Mouse (Mus musculus) heart, postnatal 0 days (tissue): ENCODE measurements around the gene Nectin1. TPM values are rescaled to one million over a fixed set of nuclear protein-coding genes. Genes with fewer than 3 reads are reported as not detected.
A peak's percentile ranks its signal among the peaks of the same experiment; 100 is the strongest.

Source experiments
- ATAC-seq: fragments of 200-750 bp; cut with Nextera tagmentation; 2 replicates; pipeline ENCODE4 v1.8.0; 2017; ENCODE audit warnings: low read depth, moderate number of reproducible peaks, moderate library complexity; ENCODE audit not compliant: insufficient read depth
- DNase-seq: peaks from one replicate; pipeline ENCODE4 v3.0.0-alpha.2; 2016; ENCODE audit warnings: low spot score
- H3K27ac ChIP-seq: fragments of 300-500 bp; sonication (generic); 2 replicates; pipeline ENCODE4 v1.5.1; 2014; ENCODE audit warnings: low read depth, mild to moderate bottlenecking
- H3K27me3 ChIP-seq: fragments of 300-500 bp; sonication (generic); 2 replicates; pipeline ENCODE4 v1.6.1; 2014; ENCODE audit warnings: low read length, mixed read lengths; ENCODE audit not compliant: control insufficient read depth, insufficient read depth
- H3K36me3 ChIP-seq: fragments of 300-500 bp; sonication (generic); replicated peaks from 2 replicates; pipeline ENCODE4 v1.6.1; 2014; ENCODE audit warnings: low read length, mixed read lengths; ENCODE audit not compliant: control insufficient read depth, insufficient read depth
- H3K4me1 ChIP-seq: fragments of 300-500 bp; sonication (generic); 2 replicates; pipeline ENCODE4 v1.6.1; 2014; ENCODE audit warnings: antibody characterized with exemption; ENCODE audit not compliant: control insufficient read depth, insufficient read depth
- H3K4me2 ChIP-seq: fragments of 300-500 bp; sonication (generic); 2 replicates; pipeline ENCODE4 v1.6.1; 2014; ENCODE audit warnings: low read depth, mild to moderate bottlenecking, low read length, moderate library complexity
- H3K4me3 ChIP-seq: fragments of 300-500 bp; sonication (generic); 2 replicates; pipeline ENCODE4 v1.5.1; 2014; ENCODE audit warnings: low read depth, low read length
- H3K9ac ChIP-seq: fragments of 300-500 bp; sonication (generic); replicated peaks from 2 replicates; pipeline ENCODE4 v1.6.1; 2014; ENCODE audit warnings: low read depth, low read length, mixed read lengths
- H3K9me3 ChIP-seq: fragments of 300-500 bp; sonication (generic); replicated peaks from 2 replicates; pipeline ENCODE4 v1.6.1; 2016; ENCODE audit warnings: low read length; ENCODE audit not compliant: control insufficient read depth
- CTCF ChIP-seq: IDR thresholded peaks from 2 replicates; pipeline ENCODE4 v1.5.1; 2016; ENCODE audit warnings: antibody characterized with exemption, control low read depth, low read depth
- EP300 ChIP-seq: IDR thresholded peaks from 2 replicates; pipeline ENCODE4 v1.6.1; 2016; ENCODE audit warnings: antibody characterized with exemption, low read depth
- WGBS: fragments of 180-500 bp; shearing (Covaris S2); extraction: QIAGEN DNeasy Blood & Tissue Kit; methylation state at CpG from one replicate; pipeline ENCODE4 v1.1.7; 2014; 5-methylcytosine and 5-hydroxymethylcytosine counted together
- polyA plus RNA-seq: library from polyadenylated mRNA; unstranded; fragments of >200 nt; fragmentation: Nextera tagmentation; extraction: Ambion mirVana; gene quantifications from 2 replicates; pipeline ENCODE4 v1.2.1, GENCODE M21; 2015
- total RNA-seq: library from RNA; depleted of rRNA; stranded (reverse); fragments of >200 nt; gene quantifications from 2 replicates; pipeline ENCODE4 v1.2.3, GENCODE M21; 2014; ENCODE audit warnings: low replicate concordance

Nectin1 gene
- total and polyA plus RNA-seq, 2 experiments from 2014 or later, result 0.82 to 3.6 TPM

DNA sequence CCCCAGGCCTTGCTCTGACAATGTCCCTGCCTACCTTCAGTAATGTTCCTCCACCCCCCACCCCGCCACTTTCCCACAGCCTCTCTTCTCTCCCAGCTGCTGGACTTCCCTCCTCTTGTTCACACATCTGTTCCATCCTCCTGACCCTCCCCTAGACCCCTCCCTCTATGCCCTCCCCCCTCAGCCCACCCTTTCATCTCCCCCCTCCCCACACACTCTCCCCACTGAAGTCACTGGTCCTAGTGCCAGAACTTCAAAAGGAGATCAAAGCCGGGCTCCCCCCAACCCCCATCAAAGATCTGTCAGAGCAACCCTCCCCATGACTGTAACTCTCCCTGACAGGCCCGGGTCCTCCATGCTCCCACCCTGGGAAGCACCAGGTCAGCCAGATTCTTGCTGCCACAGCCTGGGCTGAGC is 99.9 kb downstream of the Nectin1 start:
- TF ChIP-seq CTCF (no peak), EP300 (no peak)
- WGBS, result 9% methylated on average over 3 of the region's 3 CpGs
- Histone ChIP-seq H3K27me3 (peaks cover 44% of the 10 kb centered on the region), H3K4me1 (no peaks in the 10 kb centered on the region), H3K9ac (no peak overlapping the region), H3K4me3 (no peak overlapping the region), H3K9me3 (no peaks in the 10 kb centered on the region), H3K27ac (no peak overlapping the region), H3K36me3 (no peaks in the 10 kb centered on the region), H3K4me2 (no peak overlapping the region)
- ATAC-seq (no peak), DNase-seq (no peak)

DNA sequence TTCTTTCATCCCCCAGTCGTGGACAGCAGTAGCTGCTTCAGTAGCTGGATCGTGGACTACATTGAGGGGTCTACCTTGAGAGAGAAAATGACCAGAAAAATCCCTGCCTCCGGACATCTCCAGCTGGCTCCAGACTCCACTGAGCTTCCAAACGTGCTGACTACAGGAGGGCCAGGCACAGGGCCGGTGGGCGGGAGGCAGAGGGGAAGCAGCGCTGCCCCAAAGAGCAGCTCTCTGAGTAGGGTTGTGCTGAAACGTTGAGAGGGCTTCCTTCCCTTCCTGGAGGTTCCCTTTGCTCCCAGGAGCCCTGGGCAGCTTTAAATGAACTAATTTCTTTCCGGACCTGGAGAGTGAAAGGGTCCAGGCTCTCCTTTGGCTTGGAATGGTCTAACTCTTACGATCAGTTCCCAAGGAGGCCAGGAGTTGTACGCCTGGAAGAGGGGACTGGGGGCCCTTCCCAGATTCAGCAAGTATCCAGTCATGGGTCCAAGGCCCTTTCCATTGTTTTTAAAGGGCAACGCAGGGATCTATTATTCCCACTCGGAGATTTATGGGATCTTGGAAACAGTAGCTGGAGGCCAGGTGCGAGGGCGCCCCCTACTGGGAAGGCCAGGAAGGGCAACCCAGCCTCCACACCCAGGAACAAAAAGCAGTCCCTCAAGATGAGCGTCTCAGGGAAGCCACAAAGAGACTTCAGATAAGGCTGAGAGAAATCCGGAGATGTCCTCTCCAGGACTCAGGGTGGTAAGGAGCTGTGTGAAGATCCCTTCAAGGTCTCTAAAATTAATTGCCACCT is 102.1 kb downstream of the Nectin1 start:
- peaks cover 44% of the 10 kb centered on the region for H3K27me3 ChIP-seq
- ATAC-seq (no peak), DNase-seq (no peak)
- H3K9ac ChIP-seq, result no peak overlapping the region
- H3K27ac ChIP-seq, result no peak overlapping the region
- peak; percentile 61 for TF ChIP-seq CTCF
- no peak for TF ChIP-seq EP300
- H3K4me1 ChIP-seq, result peaks cover 13% of the 10 kb centered on the region
- no peaks in the 10 kb centered on the region for H3K9me3 ChIP-seq
- H3K4me3 ChIP-seq, result no peak overlapping the region
- H3K4me2 ChIP-seq, result no peak overlapping the region
- no peaks in the 10 kb centered on the region for H3K36me3 ChIP-seq
- 9% methylated on average over 17 of the region's 17 CpGs for WGBS

DNA sequence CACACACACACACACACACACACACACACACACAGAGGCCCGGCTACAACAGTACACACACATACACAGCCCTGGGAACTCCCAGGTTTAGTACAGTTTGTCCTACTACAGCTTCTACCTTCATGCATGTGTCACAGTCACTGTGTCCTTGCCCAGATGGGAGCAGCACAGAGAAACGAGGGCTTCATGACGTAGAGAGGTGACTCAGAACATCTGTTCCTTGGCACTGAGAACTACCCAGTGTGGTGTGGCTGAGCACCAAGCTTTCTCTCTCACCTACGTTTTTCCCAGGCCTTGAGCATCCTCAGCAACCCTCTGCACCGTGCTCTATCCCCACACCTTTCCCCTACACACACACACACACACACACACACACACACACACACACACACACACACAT is 104.1 kb downstream of the Nectin1 start:
- Histone ChIP-seq H3K4me2 (no peak overlapping the region), H3K9ac (no peak overlapping the region), H3K27ac (no peak overlapping the region), H3K4me3 (no peak overlapping the region), H3K27me3 (peaks cover 33% of the 10 kb centered on the region), H3K9me3 (no peaks in the 10 kb centered on the region), H3K36me3 (no peaks in the 10 kb centered on the region), H3K4me1 (peaks cover 13% of the 10 kb centered on the region)
- DNase-seq, result no peak
- peak; percentile 24 for ATAC-seq
- 50% methylated on average over 5 of the region's 5 CpGs for WGBS
- no peak for TF ChIP-seq CTCF
- no peak for TF ChIP-seq EP300

DNA sequence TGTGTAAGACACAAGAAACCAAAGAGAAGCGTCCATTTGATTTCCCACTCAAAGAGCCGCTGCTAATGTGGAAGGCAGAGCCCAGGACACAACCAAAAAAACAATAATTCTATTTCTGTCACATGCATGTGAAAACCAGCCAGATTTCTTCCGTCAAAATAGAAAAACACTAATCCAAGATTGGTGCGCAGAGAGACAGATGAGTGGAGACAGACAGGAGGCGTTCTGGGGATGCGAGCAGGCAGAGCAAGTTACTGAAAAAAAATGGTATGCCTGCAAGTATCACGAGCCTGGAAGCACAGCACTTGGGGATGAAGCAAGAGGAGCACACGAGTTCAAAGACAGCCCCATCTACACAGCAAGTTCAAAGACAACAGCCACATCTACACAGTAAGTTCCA is 106.5 kb downstream of the Nectin1 start:
- no peak for ATAC-seq
- Histone ChIP-seq H3K4me2 (no peak overlapping the region), H3K9me3 (no peaks in the 10 kb centered on the region), H3K36me3 (no peaks in the 10 kb centered on the region), H3K4me3 (no peak overlapping the region), H3K27ac (peak overlapping the region; percentile 16; the same call in 1 of the 2 replicates), H3K9ac (no peak overlapping the region), H3K4me1 (peaks cover 13% of the 10 kb centered on the region), H3K27me3 (peaks cover 14% of the 10 kb centered on the region)
- TF ChIP-seq CTCF (no peak), EP300 (no peak)
- DNase-seq, result no peak
- 69% methylated on average over 8 of the region's 8 CpGs for WGBS

DNA sequence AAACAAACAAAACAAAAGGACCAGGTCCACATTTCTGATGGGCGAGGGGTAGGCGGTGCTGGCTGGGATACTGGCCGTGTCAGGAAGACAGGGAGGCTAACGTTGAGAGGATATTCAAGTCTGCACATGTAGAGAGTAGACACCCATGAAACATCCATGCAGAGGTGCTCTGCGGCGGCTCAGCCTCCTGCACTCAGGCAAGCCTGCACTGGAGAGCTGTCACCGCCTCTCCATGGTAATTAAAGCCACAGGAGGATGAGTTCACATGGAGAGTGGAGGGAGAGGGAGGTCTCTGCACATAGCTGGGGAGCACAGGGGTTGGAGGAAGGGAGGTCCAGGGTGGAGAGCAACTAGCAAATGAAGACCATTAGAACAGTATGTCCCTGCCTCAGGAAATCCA is 107.4 kb downstream of the Nectin1 start:
- WGBS, result 72% methylated on average over 7 of the region's 7 CpGs
- H3K27ac ChIP-seq, result no peak overlapping the region
- no peak for DNase-seq

DNA sequence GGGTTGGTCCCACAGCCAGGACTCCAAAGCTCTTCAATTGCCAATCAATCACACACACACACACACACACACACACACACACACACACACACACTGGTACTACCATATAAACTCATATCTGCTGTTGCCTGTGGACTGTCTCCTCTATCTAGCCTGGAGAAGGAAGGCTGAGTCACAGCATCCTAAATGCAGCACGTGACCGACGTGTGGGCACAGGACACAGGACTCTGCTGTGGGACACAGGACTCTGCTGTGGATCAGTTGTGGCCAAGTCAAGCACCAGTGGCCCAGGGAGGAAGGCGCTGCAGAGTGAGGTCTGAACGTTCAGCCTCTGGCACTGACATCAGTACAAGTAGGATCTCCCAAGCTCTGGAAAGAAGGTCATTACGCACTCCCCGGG is 112.1 kb downstream of the Nectin1 start:
- no peak overlapping the region for H3K9ac ChIP-seq
- no peaks in the 10 kb centered on the region for H3K36me3 ChIP-seq
- no peaks in the 10 kb centered on the region for H3K9me3 ChIP-seq
- TF ChIP-seq CTCF (no peak), EP300 (no peak)
- 77% methylated on average over 7 of the region's 7 CpGs for WGBS
- H3K27ac ChIP-seq, result no peak overlapping the region
- H3K4me1 ChIP-seq, result no peaks in the 10 kb centered on the region
- H3K27me3 ChIP-seq, result peaks cover under 1% of the 10 kb centered on the region; the same call in 1 of the 2 replicates
- no peak overlapping the region for H3K4me2 ChIP-seq
- DNase-seq (no peak), ATAC-seq (no peak)
- no peak overlapping the region for H3K4me3 ChIP-seq

More for the DNA sequence above, 107.4 kb downstream of the Nectin1 start:
- Histone ChIP-seq H3K9ac (no peak overlapping the region), H3K4me3 (no peak overlapping the region), H3K27me3 (peaks cover 5% of the 10 kb centered on the region; the same call in 1 of the 2 replicates), H3K36me3 (no peaks in the 10 kb centered on the region), H3K4me2 (no peak overlapping the region), H3K9me3 (no peaks in the 10 kb centered on the region), H3K4me1 (peaks cover 13% of the 10 kb centered on the region)
- TF ChIP-seq CTCF (no peak), EP300 (no peak)
- ATAC-seq, result no peak
